Mouse (Mus musculus) heart, embryonic 10.5 days (tissue): Measurements from ENCODE around the gene Ctbs. TPM values are rescaled to one million over a fixed set of nuclear protein-coding genes. Genes with fewer than 3 reads are reported as not detected.
A peak's percentile ranks its signal among the peaks of the same experiment; 100 is the strongest.
"Not testable (repeated sequence)": the region's sequence is repeated elsewhere in the genome, so short reads cannot be mapped to it uniquely, and the experiment has no call there.

ENCODE experiments used
- DNase-seq: peaks from one replicate; pipeline ENCODE4 v3.0.0-alpha.2; 2017; ENCODE audit warnings: low spot score
- H3K27ac ChIP-seq: fragments of 300-500 bp; sonication (generic); 2 replicates; pipeline ENCODE4 v1.5.1; 2016; ENCODE audit warnings: mild to moderate bottlenecking
- H3K27me3 ChIP-seq: fragments of 300-500 bp; sonication (generic); 2 replicates; pipeline ENCODE4 v1.6.1; 2016; ENCODE audit warnings: mild to moderate bottlenecking; ENCODE audit not compliant: poor library complexity, insufficient read depth, severe bottlenecking
- H3K36me3 ChIP-seq: fragments of 300-500 bp; sonication (generic); 2 replicates; pipeline ENCODE4 v1.6.1; 2016; ENCODE audit warnings: mild to moderate bottlenecking, moderate library complexity
- H3K4me1 ChIP-seq: fragments of 300-500 bp; sonication (generic); 2 replicates; pipeline ENCODE4 v1.6.1; 2016; ENCODE audit warnings: mild to moderate bottlenecking
- H3K4me3 ChIP-seq: fragments of 300-500 bp; sonication (generic); 2 replicates; pipeline ENCODE4 v1.5.1; 2016; ENCODE audit warnings: mild to moderate bottlenecking, moderate library complexity
- H3K9me3 ChIP-seq: fragments of 300-500 bp; sonication (generic); 2 replicates; pipeline ENCODE4 v1.6.1; 2016; ENCODE audit warnings: mild to moderate bottlenecking, moderate library complexity
- WGBS: fragments of 180-500 bp; shearing (Covaris S2); methylation state at CpG from one replicate; pipeline ENCODE4 v1.1.7; 2016; 5-methylcytosine and 5-hydroxymethylcytosine counted together
- polyA plus RNA-seq: library from polyadenylated mRNA; unstranded; fragments of >200 nt; fragmentation: Nextera tagmentation; extraction: Ambion mirVana; gene quantifications from 2 replicates; pipeline ENCODE4 v1.2.1, GENCODE M21; 2016

Ctbs gene
- polyA plus RNA-seq, 1 experiment from 2014 or later, result 9.9 TPM

DNA sequence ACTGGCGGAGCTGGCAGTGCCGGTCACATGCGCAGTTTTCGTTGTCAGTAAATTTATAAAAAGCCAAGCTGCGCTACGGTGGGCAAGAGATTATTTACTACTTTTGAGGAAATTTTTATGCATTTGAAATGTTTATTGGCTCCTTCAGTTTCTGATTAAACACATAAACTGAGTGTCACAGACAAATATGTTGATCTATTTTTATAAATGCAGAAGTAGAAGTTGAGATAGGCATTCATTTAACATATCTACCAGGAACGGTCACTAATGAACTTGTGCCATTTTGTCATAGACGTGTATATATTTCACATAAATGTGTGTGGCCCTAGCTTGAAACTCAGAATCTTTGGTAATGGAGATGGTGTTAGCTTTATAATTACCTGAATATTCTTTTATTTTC, 31.7 kb upstream of the Ctbs start:
- Histone ChIP-seq H3K27me3 (no peaks in the 10 kb centered on the region), H3K27ac (no peak overlapping the region), H3K4me3 (no peak overlapping the region), H3K9me3 (no peaks in the 10 kb centered on the region), H3K4me1 (peaks cover 30% of the 10 kb centered on the region), H3K36me3 (peaks cover 32% of the 10 kb centered on the region)
- no peak for DNase-seq
- WGBS, result 95% methylated on average over 8 of the region's 8 CpGs

DNA sequence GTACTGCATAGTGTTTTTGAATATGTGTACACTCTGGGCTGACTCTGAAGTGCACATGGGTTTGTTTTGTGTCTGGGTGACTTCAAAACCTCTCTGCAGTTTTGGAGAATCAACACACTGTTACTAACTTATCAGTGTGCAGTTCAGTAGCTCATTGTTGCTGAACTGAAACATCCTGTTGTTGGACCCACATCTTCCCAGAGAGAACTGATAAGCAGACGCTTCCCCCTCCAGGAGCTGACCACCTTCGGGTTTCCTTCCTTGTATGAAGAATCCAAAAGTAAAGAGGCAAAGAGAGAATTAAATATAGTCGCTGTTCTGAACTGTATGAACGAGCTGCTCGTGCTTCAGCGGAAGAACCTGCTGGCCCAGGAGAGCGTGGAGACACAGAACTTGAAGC, 30.7 kb upstream of the Ctbs start:
- no peak overlapping the region; the same call in 1 of the 2 replicates for H3K27ac ChIP-seq
- peaks cover 36% of the 10 kb centered on the region for H3K4me1 ChIP-seq
- 78% methylated on average over 7 of the region's 7 CpGs for WGBS
- H3K36me3 ChIP-seq, result peaks cover 41% of the 10 kb centered on the region
- no peak overlapping the region for H3K4me3 ChIP-seq
- no peak for DNase-seq
- H3K9me3 ChIP-seq, result no peaks in the 10 kb centered on the region
- H3K27me3 ChIP-seq, result no peaks in the 10 kb centered on the region

DNA sequence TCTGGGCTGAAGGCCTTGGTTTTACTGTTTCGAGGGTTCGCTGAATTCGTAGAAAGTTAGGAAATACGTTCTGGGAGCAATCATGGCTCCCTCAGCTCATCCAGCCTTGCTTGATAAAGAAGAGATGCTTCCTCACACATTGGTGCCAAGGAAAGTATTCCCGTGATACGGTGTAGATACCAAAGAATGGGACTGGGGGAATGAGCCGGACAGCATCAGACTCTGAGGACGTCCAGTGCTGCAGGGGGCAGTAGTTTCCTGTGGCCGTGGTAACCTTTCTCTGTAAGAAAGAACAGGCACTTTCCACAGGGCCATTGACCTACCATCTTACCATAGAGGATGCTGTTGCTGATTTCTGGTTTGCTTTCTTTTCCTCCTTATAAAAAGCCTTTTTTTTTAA, 30.1 kb upstream of the Ctbs start:
- Histone ChIP-seq H3K9me3 (no peaks in the 10 kb centered on the region), H3K4me3 (no peak overlapping the region), H3K36me3 (peaks cover 41% of the 10 kb centered on the region), H3K27ac (no peak overlapping the region; the same call in 1 of the 2 replicates), H3K27me3 (no peaks in the 10 kb centered on the region), H3K4me1 (peaks cover 36% of the 10 kb centered on the region)
- no peak for DNase-seq
- 83% methylated on average over 9 of the region's 9 CpGs for WGBS

DNA sequence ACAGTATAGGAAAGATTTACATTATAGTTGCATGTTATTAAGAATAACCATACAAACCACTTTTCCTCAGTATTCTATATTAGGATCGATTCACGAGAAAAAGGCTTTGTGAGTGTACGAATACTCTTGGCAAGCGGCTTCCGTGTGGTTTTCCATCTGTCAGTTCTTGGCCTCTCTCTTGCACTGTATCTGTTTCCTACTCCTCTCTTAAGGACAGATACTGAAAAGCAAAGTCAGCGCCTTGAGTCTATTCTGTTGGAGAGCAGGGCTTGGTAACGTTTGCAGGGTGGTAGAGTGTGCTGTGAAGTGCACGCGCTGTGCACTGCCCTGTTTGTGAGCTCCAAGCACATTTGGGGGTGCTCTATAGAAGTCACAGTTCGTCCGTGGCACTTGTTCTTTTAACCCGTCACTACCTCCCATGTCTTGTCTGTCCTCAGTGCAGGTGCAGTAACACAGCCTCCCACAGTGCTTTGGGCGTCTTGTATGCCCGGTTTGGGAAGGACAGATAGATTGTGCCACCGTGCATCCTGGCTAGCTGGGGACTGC, 29.5 kb upstream of the Ctbs start:
- peaks cover 34% of the 10 kb centered on the region for H3K4me1 ChIP-seq
- no peak for DNase-seq
- H3K4me3 ChIP-seq, result no peak overlapping the region
- 88% methylated on average over 15 of the region's 15 CpGs for WGBS
- peaks cover 41% of the 10 kb centered on the region for H3K36me3 ChIP-seq
- H3K27ac ChIP-seq, result no peak overlapping the region
- H3K27me3 ChIP-seq, result no peaks in the 10 kb centered on the region
- H3K9me3 ChIP-seq, result no peaks in the 10 kb centered on the region

DNA sequence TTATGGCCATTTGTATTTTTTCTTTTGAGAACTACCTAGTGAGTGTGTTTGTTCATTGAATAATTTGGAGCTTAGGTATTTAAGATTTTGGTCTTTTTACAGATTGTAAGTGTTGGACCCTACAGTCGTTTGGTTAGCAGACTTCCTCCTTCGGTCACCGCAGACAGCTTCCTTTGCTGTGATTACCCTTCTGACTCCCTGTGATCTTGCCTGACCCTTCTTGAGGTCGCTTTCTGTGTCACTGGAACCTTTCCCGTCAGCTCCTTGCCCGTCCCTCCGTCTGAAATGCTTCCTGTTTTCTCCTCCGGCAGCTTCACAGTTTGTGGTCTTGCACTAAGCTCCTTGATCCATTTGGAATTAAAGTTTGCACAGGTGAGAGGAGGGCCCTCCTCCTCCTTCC, 27.8 kb upstream of the Ctbs start:
- peaks cover 27% of the 10 kb centered on the region for H3K4me1 ChIP-seq
- WGBS, result 54% methylated on average over 8 of the region's 8 CpGs
- no peak overlapping the region for H3K27ac ChIP-seq
- peaks cover 49% of the 10 kb centered on the region for H3K36me3 ChIP-seq
- no peaks in the 10 kb centered on the region for H3K9me3 ChIP-seq
- no peak for DNase-seq
- no peaks in the 10 kb centered on the region for H3K27me3 ChIP-seq
- H3K4me3 ChIP-seq, result no peak overlapping the region

DNA sequence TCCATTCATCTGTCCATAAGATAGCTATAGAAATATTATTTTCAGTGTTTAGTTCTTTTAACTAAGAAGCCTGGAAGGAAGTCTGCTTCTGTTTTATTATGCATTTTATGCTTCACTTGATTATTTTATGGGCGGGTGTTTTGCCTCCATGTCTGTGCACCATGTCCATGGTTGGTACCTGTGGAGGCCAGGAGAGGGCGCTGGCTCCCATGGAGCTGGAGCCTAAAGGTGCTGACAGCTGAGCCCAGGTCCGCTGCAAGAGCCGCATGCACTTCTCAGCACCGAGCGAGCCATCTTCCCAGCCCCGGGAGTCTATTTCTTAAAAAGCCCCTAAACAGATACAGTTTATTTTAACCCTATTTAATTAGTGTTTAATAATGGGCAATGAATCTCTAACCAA, 25.9 kb upstream of the Ctbs start:
- Histone ChIP-seq H3K27me3 (no peaks in the 10 kb centered on the region), H3K9me3 (no peaks in the 10 kb centered on the region), H3K27ac (no peak overlapping the region), H3K4me1 (peaks cover 40% of the 10 kb centered on the region), H3K4me3 (no peak overlapping the region), H3K36me3 (peaks cover 50% of the 10 kb centered on the region)
- DNase-seq, result no peak
- WGBS, result 83% methylated on average over 7 of the region's 7 CpGs

DNA sequence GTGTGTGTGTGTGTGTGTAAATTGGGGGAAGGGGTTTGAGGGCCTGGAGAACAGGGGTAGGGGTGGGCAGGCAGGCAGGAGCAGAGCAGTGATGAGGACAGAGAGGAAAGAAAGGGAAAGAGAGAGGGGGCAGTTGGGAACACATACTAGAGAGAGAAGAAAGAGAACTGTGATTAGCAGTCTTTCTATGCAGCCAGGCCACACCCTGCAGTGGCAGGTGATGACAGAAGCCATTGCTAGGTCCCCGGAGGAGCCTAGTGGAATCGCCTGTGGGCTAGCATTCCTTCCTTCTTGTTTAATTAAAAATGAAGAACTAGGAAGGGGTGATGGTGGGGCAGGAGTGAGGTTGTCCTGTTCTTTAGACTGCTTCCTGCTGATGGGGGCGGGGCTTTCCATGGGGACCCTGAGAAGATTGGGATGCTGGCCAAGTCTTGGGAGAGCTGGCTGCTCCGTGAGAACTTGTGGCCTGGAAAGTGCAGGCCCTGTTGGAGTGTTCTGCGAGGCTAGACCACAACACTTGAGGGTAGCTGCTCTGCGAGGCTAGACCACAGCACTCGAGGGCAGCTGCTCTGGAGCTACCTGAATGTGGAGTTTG, 25.2 kb upstream of the Ctbs start:
- Histone ChIP-seq H3K4me3 (no peak overlapping the region), H3K4me1 (peaks cover 40% of the 10 kb centered on the region), H3K27me3 (no peaks in the 10 kb centered on the region), H3K27ac (no peak overlapping the region), H3K9me3 (no peaks in the 10 kb centered on the region), H3K36me3 (peaks cover 48% of the 10 kb centered on the region)
- WGBS, result 62% methylated on average over 7 of the region's 7 CpGs
- DNase-seq, result no peak

DNA sequence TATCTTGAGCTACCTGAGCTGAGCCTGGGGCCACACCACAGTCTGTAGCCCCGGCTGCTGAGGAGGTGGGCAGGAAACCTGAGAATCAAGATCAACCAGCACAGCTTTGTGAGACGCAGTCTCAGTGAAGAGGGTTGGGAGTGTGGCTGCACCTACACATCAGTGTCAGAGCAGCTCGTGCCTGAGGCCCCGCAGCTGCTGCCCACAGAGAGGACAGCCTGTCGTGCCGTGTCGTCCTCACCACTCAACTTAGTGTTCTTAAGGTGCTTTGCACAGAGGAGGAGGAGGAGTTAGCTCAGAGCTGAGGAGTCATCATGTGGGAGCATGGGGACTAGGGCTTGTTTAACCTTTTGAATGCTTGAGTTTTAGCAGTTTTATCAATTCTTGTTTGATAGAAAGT, 23.7 kb upstream of the Ctbs start:
- 61% methylated on average over 7 of the region's 7 CpGs for WGBS
- no peaks in the 10 kb centered on the region for H3K27me3 ChIP-seq
- no peaks in the 10 kb centered on the region for H3K9me3 ChIP-seq
- H3K4me3 ChIP-seq, result no peak overlapping the region
- H3K4me1 ChIP-seq, result peaks cover 40% of the 10 kb centered on the region
- no peak for DNase-seq
- no peak overlapping the region for H3K27ac ChIP-seq
- H3K36me3 ChIP-seq, result peaks cover 47% of the 10 kb centered on the region

DNA sequence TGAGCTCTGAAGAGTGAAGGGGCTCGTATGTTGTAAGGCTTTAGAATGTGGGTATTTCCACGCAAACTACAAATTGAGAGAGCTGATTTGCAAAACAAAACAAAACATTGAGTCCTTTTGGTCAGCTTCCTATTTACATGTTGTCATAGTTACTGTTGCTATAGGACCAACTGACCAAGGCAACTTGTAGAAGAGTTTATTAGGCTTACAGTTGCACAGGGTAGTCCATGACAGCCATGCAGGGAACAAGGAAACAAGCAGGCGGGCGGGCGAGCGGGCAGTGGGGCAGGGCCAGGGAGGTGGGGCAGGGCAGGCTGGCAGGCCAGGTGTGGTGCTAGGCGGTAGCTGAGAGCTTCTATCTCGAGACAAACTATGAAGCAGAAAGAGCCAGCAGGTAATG, 23.1 kb upstream of the Ctbs start:
- H3K4me1 ChIP-seq, result peaks cover 40% of the 10 kb centered on the region
- H3K27ac ChIP-seq, result no peak overlapping the region
- H3K36me3 ChIP-seq, result peaks cover 51% of the 10 kb centered on the region
- H3K4me3 ChIP-seq, result no peak overlapping the region
- DNase-seq, result no peak
- WGBS, result 90% methylated on average over 8 of the region's 8 CpGs
- no peaks in the 10 kb centered on the region for H3K9me3 ChIP-seq
- no peaks in the 10 kb centered on the region for H3K27me3 ChIP-seq

DNA sequence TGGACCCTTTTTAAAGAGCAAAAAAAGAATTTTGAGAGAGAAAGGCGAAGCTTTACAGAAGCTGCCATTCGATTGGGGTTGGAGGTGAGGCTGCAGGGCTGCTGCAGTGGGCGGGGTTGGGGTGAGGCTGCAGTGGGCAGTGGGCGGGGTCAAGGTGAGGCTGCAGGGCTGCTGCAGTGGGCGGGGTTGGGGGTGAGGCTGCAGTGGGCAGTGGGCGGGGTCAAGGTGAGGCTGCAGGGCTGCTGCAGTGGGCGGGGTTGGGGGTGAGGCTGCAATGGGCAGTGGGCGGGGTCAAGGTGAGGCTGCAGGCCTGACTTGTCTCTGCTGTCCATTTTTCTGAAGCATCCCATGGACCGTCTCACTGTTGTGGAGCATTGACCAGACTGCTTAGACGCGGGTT, 16.5 kb upstream of the Ctbs start:
- not testable (repeated sequence) for H3K27ac ChIP-seq, H3K9me3 ChIP-seq, H3K4me1 ChIP-seq, H3K27me3 ChIP-seq, H3K4me3 ChIP-seq
- peak; percentile 64 for DNase-seq
- 90% methylated on average over 10 of the region's 11 CpGs for WGBS
- peaks cover 78% of the 10 kb centered on the region for H3K36me3 ChIP-seq

DNA sequence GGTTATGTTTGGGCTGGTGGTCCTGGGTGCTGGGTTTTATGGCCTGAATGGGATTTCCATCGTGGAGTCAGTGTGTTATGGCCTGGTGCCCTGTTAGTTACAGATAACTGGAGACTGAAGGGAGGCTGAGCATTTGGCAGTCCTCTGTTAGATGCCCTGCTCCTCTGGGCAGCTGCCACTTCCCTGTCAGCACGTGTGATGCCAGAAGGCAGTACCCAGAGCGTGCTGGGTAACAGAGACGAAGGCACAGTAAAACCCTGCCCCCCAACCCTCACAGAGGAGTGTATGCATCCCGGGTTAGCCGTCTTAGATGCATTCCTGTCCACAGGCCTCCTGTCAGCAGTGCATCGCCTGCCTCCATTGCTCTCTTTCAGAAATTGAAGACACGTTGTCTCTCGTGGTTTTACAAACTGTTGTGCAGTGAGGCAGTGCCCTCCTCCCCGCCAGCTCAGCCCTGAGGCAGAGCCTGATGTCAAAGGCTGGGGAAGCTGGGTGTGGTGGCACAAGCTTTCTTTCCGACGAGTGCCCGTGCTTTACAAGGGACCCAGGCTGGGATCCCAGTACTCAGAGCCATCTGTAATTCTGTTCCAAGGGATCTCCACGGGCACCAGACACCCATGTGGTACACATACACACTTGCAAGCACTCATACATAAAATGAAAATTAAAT, 15.8 kb upstream of the Ctbs start:
- peak; percentile 66 for DNase-seq
- 88% methylated on average over 14 of the region's 14 CpGs for WGBS
- no peak overlapping the region for H3K4me3 ChIP-seq
- no peaks in the 10 kb centered on the region for H3K4me1 ChIP-seq
- peaks cover 78% of the 10 kb centered on the region for H3K36me3 ChIP-seq
- H3K27me3 ChIP-seq, result no peaks in the 10 kb centered on the region
- H3K27ac ChIP-seq, result no peak overlapping the region
- H3K9me3 ChIP-seq, result no peaks in the 10 kb centered on the region

DNA sequence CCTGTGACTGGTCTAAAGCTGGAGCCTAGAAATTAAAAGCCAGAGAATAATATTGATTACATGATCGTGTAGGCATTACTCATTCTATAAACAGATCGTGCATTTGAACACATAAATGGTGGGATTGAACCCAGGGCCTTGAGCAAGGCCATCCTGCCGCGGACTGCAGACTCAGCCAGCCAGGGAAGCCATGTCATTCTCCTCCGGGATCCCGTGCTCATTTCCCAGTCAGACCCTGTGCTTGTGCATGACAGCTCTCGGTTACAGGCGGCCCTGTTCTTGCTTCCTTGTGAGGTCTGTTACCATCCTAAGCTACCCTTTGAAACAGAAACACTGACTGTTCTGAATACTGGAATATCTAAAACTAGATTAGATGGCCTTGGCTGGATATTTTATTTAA, 14.9 kb upstream of the Ctbs start:
- WGBS, result 93% methylated on average over 8 of the region's 8 CpGs

DNA sequence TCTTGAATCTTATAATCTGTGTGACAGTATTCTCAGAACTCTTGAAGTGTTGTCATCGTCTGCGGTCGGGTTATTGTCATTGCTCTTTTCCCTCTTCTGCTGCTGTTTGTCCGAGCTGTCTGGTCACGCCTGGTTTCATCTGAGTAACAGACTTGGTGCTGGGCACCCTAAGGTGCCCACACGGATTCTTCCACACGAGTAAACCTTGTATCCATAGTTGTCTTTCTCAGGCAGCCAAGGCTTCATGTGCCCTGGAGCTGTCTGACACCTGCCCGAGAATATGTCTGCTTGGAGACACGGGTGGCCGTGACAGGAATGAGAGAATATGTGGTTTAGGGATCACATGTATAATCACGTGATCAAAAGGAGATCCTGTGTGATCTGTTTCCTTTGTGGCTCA, 14.1 kb upstream of the Ctbs start:
- no peak overlapping the region for H3K27ac ChIP-seq

More for the DNA sequence above, 14.9 kb upstream of the Ctbs start:
- H3K4me3 ChIP-seq, result no peak overlapping the region
- no peaks in the 10 kb centered on the region for H3K27me3 ChIP-seq
- peak; percentile 54 for DNase-seq
- no peaks in the 10 kb centered on the region for H3K4me1 ChIP-seq
- no peaks in the 10 kb centered on the region for H3K9me3 ChIP-seq
- H3K36me3 ChIP-seq, result peaks cover 74% of the 10 kb centered on the region
- H3K27ac ChIP-seq, result no peak overlapping the region

More for the DNA sequence above, 14.1 kb upstream of the Ctbs start:
- H3K4me3 ChIP-seq, result no peak overlapping the region
- peaks cover 76% of the 10 kb centered on the region for H3K36me3 ChIP-seq
- WGBS, result 89% methylated on average over 11 of the region's 11 CpGs
- DNase-seq, result peak; percentile 70
- no peaks in the 10 kb centered on the region for H3K27me3 ChIP-seq
- no peaks in the 10 kb centered on the region for H3K9me3 ChIP-seq
- no peaks in the 10 kb centered on the region for H3K4me1 ChIP-seq
